Mouse (Mus musculus) lung, postnatal 0 days (tissue): Measurements from ENCODE around the gene Parn.

Experiments used
- CTCF ChIP-seq: IDR thresholded peaks from 2 replicates; pipeline ENCODE4 v1.5.1; 2016; ENCODE audit warnings: antibody characterized with exemption, mild to moderate bottlenecking
- EP300 ChIP-seq: IDR thresholded peaks from 2 replicates; pipeline ENCODE4 v1.6.1; 2016; ENCODE audit warnings: antibody characterized with exemption, mild to moderate bottlenecking, control low read depth

DNA sequence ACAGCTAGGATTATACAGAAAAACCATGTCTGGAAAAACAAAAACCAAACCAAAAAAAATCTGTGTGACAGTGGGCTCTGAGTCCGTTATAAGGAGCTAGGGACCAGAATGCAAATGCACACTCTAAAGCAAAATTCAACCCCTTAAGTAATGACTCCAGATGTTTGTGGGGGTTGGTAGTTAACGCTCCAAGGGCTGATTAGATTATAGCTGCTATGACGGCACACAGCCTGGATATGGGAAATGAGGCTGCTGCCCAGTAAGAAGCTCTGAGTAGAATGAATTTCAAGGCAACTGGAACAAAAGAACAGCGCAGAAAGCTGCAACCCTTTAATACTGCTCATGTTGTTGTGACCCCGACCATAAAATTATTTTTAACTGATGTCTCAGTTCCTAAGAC, 52.7 kb downstream of the Parn start:
- TF ChIP-seq CTCF = no peak
- no peak for TF ChIP-seq EP300
